Mouse (Mus musculus): ENCODE results near the gene Atxn3. TPM values are rescaled to one million over a fixed set of nuclear protein-coding genes. Genes with fewer than 3 reads are reported as not detected.
"Not testable (repeated sequence)": the region's sequence is repeated elsewhere in the genome, so short reads cannot be mapped to it uniquely, and the experiment has no call there.

The Atxn3 gene
- polyA plus RNA-seq, 1 experiment = 34.9 TPM

- H3K9ac ChIP-seq (ENCODE audit: low read depth, poor library complexity, severe bottlenecking) = no peak overlapping the region
- TF ChIP-seq CTCF (IDR thresholded peaks at IDR 0.05; ENCODE audit: low read depth, low read length) (no peak), EP300 (IDR thresholded peaks at IDR 0.05; ENCODE audit: insufficient read depth, low read depth, low read length) (no peak), POLR2A (IDR thresholded peaks at IDR 0.05; ENCODE audit: insufficient read depth, low read length) (no peak)
Measured at GRCm38 (mm10) chr12:101972230-101972629, 14.2 kb upstream of the Atxn3 start.

GRCm38 (mm10) chr12:101971311-101971710 is 13.3 kb upstream of the Atxn3 start:
- Histone ChIP-seq H3K27ac (ENCODE audit: insufficient read depth, low read length) (no peak overlapping the region), H3K9me3 (replicated peaks; ENCODE audit: control insufficient read depth, insufficient read depth, low read length, poor library complexity, severe bottlenecking) (no peaks in the 10 kb centered on the region), H3K4me3 (ENCODE audit: low read depth, low read length) (no peak overlapping the region), H3K4me1 (ENCODE audit: control insufficient read depth, insufficient read depth, low read length) (no peaks in the 10 kb centered on the region), H3K9ac (ENCODE audit: low read depth, poor library complexity, severe bottlenecking) (no peak overlapping the region), H3K36me3 (ENCODE audit: control insufficient read depth, insufficient read depth, low read length, poor library complexity, severe bottlenecking) (peaks cover 12% of the 10 kb centered on the region), H3K27me3 (ENCODE audit: control insufficient read depth, insufficient read depth, low read length, poor library complexity, severe bottlenecking) (no peaks in the 10 kb centered on the region)
- no peak for TF ChIP-seq EP300 (IDR thresholded peaks at IDR 0.05; ENCODE audit: insufficient read depth, low read depth, low read length)
- no peak for TF ChIP-seq POLR2A (IDR thresholded peaks at IDR 0.05; ENCODE audit: insufficient read depth, low read length)
- no peak for TF ChIP-seq CTCF (IDR thresholded peaks at IDR 0.05; ENCODE audit: low read depth, low read length)

More at GRCm38 (mm10) chr12:101972230-101972629, 14.2 kb upstream of the Atxn3 start:
- Histone ChIP-seq H3K4me3 (ENCODE audit: low read depth, low read length) (no peak overlapping the region), H3K4me1 (ENCODE audit: control insufficient read depth, insufficient read depth, low read length) (no peaks in the 10 kb centered on the region), H3K27ac (ENCODE audit: insufficient read depth, low read length) (no peak overlapping the region), H3K27me3 (ENCODE audit: control insufficient read depth, insufficient read depth, low read length, poor library complexity, severe bottlenecking) (no peaks in the 10 kb centered on the region), H3K9me3 (replicated peaks; ENCODE audit: control insufficient read depth, insufficient read depth, low read length, poor library complexity, severe bottlenecking) (no peaks in the 10 kb centered on the region), H3K36me3 (ENCODE audit: control insufficient read depth, insufficient read depth, low read length, poor library complexity, severe bottlenecking) (peaks cover 11% of the 10 kb centered on the region)

- not testable (repeated sequence) for H3K9me3 ChIP-seq (replicated peaks; ENCODE audit: control insufficient read depth, insufficient read depth, low read length, poor library complexity, severe bottlenecking); H3K4me1 ChIP-seq (ENCODE audit: control insufficient read depth, insufficient read depth, low read length); H3K27ac ChIP-seq (ENCODE audit: insufficient read depth, low read length); H3K27me3 ChIP-seq (ENCODE audit: control insufficient read depth, insufficient read depth, low read length, poor library complexity, severe bottlenecking); H3K36me3 ChIP-seq (ENCODE audit: control insufficient read depth, insufficient read depth, low read length, poor library complexity, severe bottlenecking)
- Histone ChIP-seq H3K4me3 (ENCODE audit: low read depth, low read length) (peak overlapping the region; percentile 51), H3K9ac (ENCODE audit: low read depth, poor library complexity, severe bottlenecking) (peak overlapping the region; percentile 69)
Measured at GRCm38 (mm10) chr12:101958960-101959780, 1.1 kb upstream of the Atxn3 start.

- H3K4me1 ChIP-seq (ENCODE audit: control insufficient read depth, insufficient read depth, low read length) = peaks cover 1% of the 10 kb centered on the region
- peak overlapping the region; percentile 51 for H3K4me3 ChIP-seq (ENCODE audit: low read depth, low read length)
- TF ChIP-seq CTCF (IDR thresholded peaks at IDR 0.05; ENCODE audit: low read depth, low read length) (no peak), EP300 (IDR thresholded peaks at IDR 0.05; ENCODE audit: insufficient read depth, low read depth, low read length) (no peak)
- H3K27ac ChIP-seq (ENCODE audit: insufficient read depth, low read length) = no peak overlapping the region
- H3K9me3 ChIP-seq (replicated peaks; ENCODE audit: control insufficient read depth, insufficient read depth, low read length, poor library complexity, severe bottlenecking) = no peaks in the 10 kb centered on the region
- no peaks in the 10 kb centered on the region for H3K27me3 ChIP-seq (ENCODE audit: control insufficient read depth, insufficient read depth, low read length, poor library complexity, severe bottlenecking)
- H3K9ac ChIP-seq (ENCODE audit: low read depth, poor library complexity, severe bottlenecking) = peak overlapping the region; percentile 69
- H3K36me3 ChIP-seq (ENCODE audit: control insufficient read depth, insufficient read depth, low read length, poor library complexity, severe bottlenecking) = no peaks in the 10 kb centered on the region
Measured at GRCm38 (mm10) chr12:101958556-101958955, 510 bp upstream of the Atxn3 start.

DNA sequence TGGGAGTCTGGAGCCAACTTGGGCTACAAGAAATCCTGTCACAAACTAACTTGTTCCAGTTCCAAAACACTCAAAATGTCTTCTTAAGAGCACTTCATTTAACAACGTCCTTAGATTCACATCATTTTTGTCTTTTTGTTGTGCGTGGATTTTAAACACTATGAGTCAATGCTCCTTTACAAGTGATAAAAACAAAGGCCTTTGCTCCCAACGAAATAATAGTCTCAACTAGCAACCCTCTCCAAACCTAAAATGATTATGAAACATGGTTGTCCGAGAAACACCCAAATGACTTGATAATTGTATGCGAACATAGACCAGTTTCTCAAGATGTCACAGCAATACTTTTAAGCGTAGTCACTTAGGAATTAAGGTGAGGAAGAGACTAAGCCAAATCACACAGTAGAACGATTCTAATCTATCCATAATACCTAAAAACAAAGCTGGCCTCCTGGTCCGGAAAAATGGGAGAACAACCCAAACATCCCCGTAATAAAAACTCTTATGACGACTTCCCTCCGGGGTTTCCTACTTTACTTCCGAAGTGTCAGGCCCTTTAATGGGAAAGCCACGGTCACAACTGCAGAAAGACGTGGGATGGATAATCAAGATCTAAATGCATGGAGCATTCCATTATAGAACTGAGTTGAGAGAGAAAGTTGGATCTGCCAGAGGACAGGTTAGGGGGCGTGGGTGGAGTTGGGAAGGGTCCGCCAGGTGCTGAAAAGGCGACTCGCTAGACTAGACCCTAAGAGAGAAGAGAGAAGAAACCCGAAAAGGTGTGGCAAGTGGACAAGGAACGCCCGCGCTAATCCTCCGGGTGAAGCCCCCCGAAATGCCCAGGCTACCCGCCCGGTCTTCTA is 736 bp downstream of the Atxn3 start:
- H3K9ac ChIP-seq (ENCODE audit: low read depth, poor library complexity, severe bottlenecking) = peak overlapping the region; percentile 90
- H3K27me3 ChIP-seq (ENCODE audit: control insufficient read depth, insufficient read depth, low read length, poor library complexity, severe bottlenecking) = no peaks in the 10 kb centered on the region
- H3K27ac ChIP-seq (ENCODE audit: insufficient read depth, low read length) = no peak overlapping the region
- H3K36me3 ChIP-seq (ENCODE audit: control insufficient read depth, insufficient read depth, low read length, poor library complexity, severe bottlenecking) = no peaks in the 10 kb centered on the region
- TF ChIP-seq POLR2A (IDR thresholded peaks at IDR 0.05; ENCODE audit: insufficient read depth, low read length) = no peak
- no peak for TF ChIP-seq CTCF (IDR thresholded peaks at IDR 0.05; ENCODE audit: low read depth, low read length)
- no peak for TF ChIP-seq EP300 (IDR thresholded peaks at IDR 0.05; ENCODE audit: insufficient read depth, low read depth, low read length)
- H3K9me3 ChIP-seq (replicated peaks; ENCODE audit: control insufficient read depth, insufficient read depth, low read length, poor library complexity, severe bottlenecking) = no peaks in the 10 kb centered on the region
- peaks cover 1% of the 10 kb centered on the region for H3K4me1 ChIP-seq (ENCODE audit: control insufficient read depth, insufficient read depth, low read length)
- H3K4me3 ChIP-seq (ENCODE audit: low read depth, low read length) = peak overlapping the region; percentile 82

- not testable (repeated sequence) for H3K9me3 ChIP-seq (replicated peaks; ENCODE audit: control insufficient read depth, insufficient read depth, low read length, poor library complexity, severe bottlenecking); H3K4me3 ChIP-seq (ENCODE audit: low read depth, low read length); H3K4me1 ChIP-seq (ENCODE audit: control insufficient read depth, insufficient read depth, low read length); H3K36me3 ChIP-seq (ENCODE audit: control insufficient read depth, insufficient read depth, low read length, poor library complexity, severe bottlenecking); H3K27ac ChIP-seq (ENCODE audit: insufficient read depth, low read length); H3K9ac ChIP-seq (ENCODE audit: low read depth, poor library complexity, severe bottlenecking); H3K27me3 ChIP-seq (ENCODE audit: control insufficient read depth, insufficient read depth, low read length, poor library complexity, severe bottlenecking)
Measured at GRCm38 (mm10) chr12:101955821-101956220, 2.2 kb downstream of the Atxn3 start.
